Mouse (Mus musculus) lung, adult 2 months (tissue): ENCODE data around the gene Metap2.

ENCODE experiments used
- CTCF ChIP-seq: fragments of 200-500 bp; IDR thresholded peaks from 2 replicates; pipeline ENCODE4 v1.5.1; 2011; ENCODE audit warnings: mild to moderate bottlenecking, low read length, control low read depth; ENCODE audit not compliant: insufficient read depth
- POLR2A ChIP-seq: fragments of 200-500 bp; IDR thresholded peaks from 2 replicates; pipeline ENCODE4 v1.6.1; 2011; ENCODE audit warnings: low read depth, mild to moderate bottlenecking, control low read depth, low read length, borderline replicate concordance; ENCODE audit errors: extremely low read depth

GRCm38 (mm10) chr10:93831730-93832574 is 64.9 kb downstream of the Metap2 start:
- TF ChIP-seq POLR2A, result no peak
- TF ChIP-seq CTCF, result no peak
